Mouse (Mus musculus) urinary bladder, adult 18-20 months (tissue): ENCODE measurements around the gene Serpina3g.

ENCODE experiments used
- DNase-seq, 2 experiments: peaks; one replicate each; pipeline ENCODE4 v3.0.0; 2022; ENCODE audit warnings: low spot score in 2 of 2, mixed read lengths in 2 of 2

Gene Serpina3g

GRCm38 (mm10) chr12:104279056-104279435 lies 43.0 kb downstream of the Serpina3g start:
- DNase-seq, result no peak

GRCm38 (mm10) chr12:104283380-104283779 lies 47.3 kb downstream of the Serpina3g start:
- no peak for DNase-seq

GRCm38 (mm10) chr12:104288336-104288735 lies 52.3 kb downstream of the Serpina3g start:
- no peak for DNase-seq

- DNase-seq, result no peak
Measured at GRCm38 (mm10) chr12:104289872-104290271, 53.8 kb downstream of the Serpina3g start.
